Mouse (Mus musculus) midbrain, embryonic 12.5 days (tissue): ENCODE measurements around the gene Psmd3. TPM values are rescaled to one million over a fixed set of nuclear protein-coding genes. Genes with fewer than 3 reads are reported as not detected.
A peak's percentile ranks its signal among the peaks of the same experiment; 100 is the strongest.
"Not testable (repeated sequence)": the region's sequence is repeated elsewhere in the genome, so short reads cannot be mapped to it uniquely, and the experiment has no call there.

Experiments used
- ATAC-seq: fragments of 200-750 bp; cut with Nextera tagmentation; 2 replicates; pipeline ENCODE4 v1.8.0; 2017; ENCODE audit warnings: low read depth, moderate TSS enrichment, moderate library complexity; ENCODE audit not compliant: low FRiP score
- H3K27ac ChIP-seq: fragments of 300-500 bp; sonication (generic); replicated peaks from 2 replicates; pipeline ENCODE4 v1.5.1; 2016; ENCODE audit warnings: mild to moderate bottlenecking
- H3K27me3 ChIP-seq: fragments of 300-500 bp; sonication (generic); 2 replicates; pipeline ENCODE4 v1.6.1; 2016; ENCODE audit warnings: mild to moderate bottlenecking
- H3K36me3 ChIP-seq: fragments of 300-500 bp; sonication (generic); 2 replicates; pipeline ENCODE4 v1.6.1; 2016
- H3K4me1 ChIP-seq: fragments of 300-500 bp; sonication (generic); 2 replicates; pipeline ENCODE4 v1.6.1; 2016
- H3K4me2 ChIP-seq: fragments of 300-500 bp; sonication (generic); replicated peaks from 2 replicates; pipeline ENCODE4 v1.6.1; 2016; ENCODE audit warnings: mild to moderate bottlenecking, moderate library complexity
- H3K4me3 ChIP-seq: fragments of 300-500 bp; sonication (generic); 2 replicates; pipeline ENCODE4 v1.5.1; 2016; ENCODE audit warnings: mild to moderate bottlenecking
- H3K9ac ChIP-seq: fragments of 300-500 bp; sonication (generic); replicated peaks from 2 replicates; pipeline ENCODE4 v1.6.1; 2016; ENCODE audit warnings: mild to moderate bottlenecking, moderate library complexity
- H3K9me3 ChIP-seq: fragments of 300-500 bp; sonication (generic); 2 replicates; pipeline ENCODE4 v1.6.1; 2016; ENCODE audit warnings: mild to moderate bottlenecking
- WGBS: fragments of 180-500 bp; shearing (Covaris S2); methylation state at CpG from one replicate; pipeline ENCODE4 v1.1.7; 2016; 5-methylcytosine and 5-hydroxymethylcytosine counted together
- polyA plus RNA-seq: library from polyadenylated mRNA; unstranded; fragments of >200 nt; fragmentation: Nextera tagmentation; extraction: Ambion mirVana; gene quantifications from 2 replicates; pipeline ENCODE4 v1.2.1, GENCODE M21; 2016

The Psmd3 gene
- polyA plus RNA-seq = 234 and 244 TPM in 2 replicates

GRCm38 (mm10) chr11:98681786-98682745 is at the start of gene Psmd3:
Gene Psmd3, plus strand, starts transcription at chr11:98682554.
- Histone ChIP-seq H3K4me1 (peaks cover 12% of the 10 kb centered on the region), H3K4me3 (peak within 1 kb of the TSS; percentile 98), H3K27ac (peak within 1 kb of the TSS; percentile 75), H3K9ac (peak within 1 kb of the TSS; percentile 100), H3K4me2 (peak within 1 kb of the TSS; percentile 91), H3K9me3 (no peaks in the 10 kb centered on the region), H3K36me3 (peaks cover 23% of the 10 kb centered on the region), H3K27me3 (no peaks in the 10 kb centered on the region)
- peak; percentile 96 for ATAC-seq
- 5% methylated on average over 45 of the region's 45 CpGs for WGBS

GRCm38 (mm10) chr11:98635312-98635970 is 46.9 kb upstream of the Psmd3 start:
- not testable (repeated sequence) for H3K9ac ChIP-seq, H3K4me3 ChIP-seq, H3K4me1 ChIP-seq, H3K4me2 ChIP-seq, H3K27ac ChIP-seq, H3K9me3 ChIP-seq, ATAC-seq, H3K27me3 ChIP-seq, H3K36me3 ChIP-seq
- 42% methylated on average over 10 of the region's 10 CpGs for WGBS

- Histone ChIP-seq H3K4me1 (no peaks in the 10 kb centered on the region), H3K36me3 (no peaks in the 10 kb centered on the region), H3K9me3 (no peaks in the 10 kb centered on the region), H3K9ac (no peak overlapping the region), H3K4me3 (no peak overlapping the region), H3K27me3 (peaks cover 7% of the 10 kb centered on the region; the same call in 1 of the 2 replicates), H3K4me2 (no peak overlapping the region), H3K27ac (no peak overlapping the region)
- 63% methylated on average over 1 of the region's 1 CpGs for WGBS
- ATAC-seq = no peak
Observed at GRCm38 (mm10) chr11:98637501-98637900, 44.9 kb upstream of the Psmd3 start.

GRCm38 (mm10) chr11:98640091-98640490 is 42.3 kb upstream of the Psmd3 start:
- Histone ChIP-seq H3K27me3 (no peaks in the 10 kb centered on the region; the same call in 1 of the 2 replicates), H3K9me3 (no peaks in the 10 kb centered on the region), H3K4me1 (no peaks in the 10 kb centered on the region), H3K27ac (no peak overlapping the region), H3K4me2 (no peak overlapping the region), H3K4me3 (no peak overlapping the region), H3K36me3 (no peaks in the 10 kb centered on the region), H3K9ac (no peak overlapping the region)
- whole genome bisulfite sequencing = 77% methylated on average over 5 of the region's 5 CpGs
- no peak for ATAC-seq

- Histone ChIP-seq H3K9me3 (no peaks in the 10 kb centered on the region), H3K27ac (no peak overlapping the region), H3K27me3 (no peaks in the 10 kb centered on the region; the same call in 1 of the 2 replicates), H3K4me2 (no peak overlapping the region), H3K36me3 (no peaks in the 10 kb centered on the region), H3K9ac (no peak overlapping the region), H3K4me3 (no peak overlapping the region), H3K4me1 (no peaks in the 10 kb centered on the region)
- ATAC-seq = no peak
- WGBS = 79% methylated on average over 3 of the region's 3 CpGs
Observed at GRCm38 (mm10) chr11:98644757-98645156, 37.6 kb upstream of the Psmd3 start.

- ATAC-seq = no peak
- no peak overlapping the region for H3K9ac ChIP-seq
- no peaks in the 10 kb centered on the region for H3K9me3 ChIP-seq
- H3K27me3 ChIP-seq = no peaks in the 10 kb centered on the region; the same call in 1 of the 2 replicates
- no peak overlapping the region for H3K4me3 ChIP-seq
- H3K4me1 ChIP-seq = no peaks in the 10 kb centered on the region
- WGBS = 88% methylated on average over 2 of the region's 2 CpGs
- H3K4me2 ChIP-seq = no peak overlapping the region
- no peaks in the 10 kb centered on the region for H3K36me3 ChIP-seq
- H3K27ac ChIP-seq = no peak overlapping the region
Observed at GRCm38 (mm10) chr11:98645946-98646345, 36.4 kb upstream of the Psmd3 start.

GRCm38 (mm10) chr11:98646459-98646858 is 35.9 kb upstream of the Psmd3 start, which contains the start of gene Gsdma2:
Gene Gsdma2, plus strand, starts transcription at chr11:98646759.
- H3K4me3 ChIP-seq = no peak within 1 kb of the TSS
- no peak within 1 kb of the TSS for H3K9ac ChIP-seq
- no peaks in the 10 kb centered on the region; the same call in 1 of the 2 replicates for H3K27me3 ChIP-seq
- no peaks in the 10 kb centered on the region for H3K36me3 ChIP-seq
- H3K4me1 ChIP-seq = no peaks in the 10 kb centered on the region
- no peaks in the 10 kb centered on the region for H3K9me3 ChIP-seq
- 69% methylated on average over 2 of the region's 2 CpGs for WGBS
- no peak within 1 kb of the TSS for H3K27ac ChIP-seq
- no peak for ATAC-seq
- no peak within 1 kb of the TSS for H3K4me2 ChIP-seq

- H3K36me3 ChIP-seq, H3K27me3 ChIP-seq, H3K4me1 ChIP-seq, H3K4me3 ChIP-seq, H3K27ac ChIP-seq, ATAC-seq, H3K9ac ChIP-seq, H3K9me3 ChIP-seq, H3K4me2 ChIP-seq: not testable (repeated sequence)
- WGBS = 12% methylated on average over 7 of the region's 7 CpGs
Observed at GRCm38 (mm10) chr11:98655076-98655475, 27.3 kb upstream of the Psmd3 start.

- no peaks in the 10 kb centered on the region for H3K36me3 ChIP-seq
- H3K27me3 ChIP-seq = peaks cover 7% of the 10 kb centered on the region; the same call in 1 of the 2 replicates
- H3K4me2 ChIP-seq = peak overlapping the region; percentile 30
- H3K9ac ChIP-seq = no peak overlapping the region
- no peak overlapping the region for H3K4me3 ChIP-seq
- H3K27ac ChIP-seq = no peak overlapping the region
- ATAC-seq = no peak
- WGBS = 14% methylated on average over 6 of the region's 6 CpGs
- H3K4me1 ChIP-seq = no peaks in the 10 kb centered on the region
- H3K9me3 ChIP-seq = no peaks in the 10 kb centered on the region
Observed at GRCm38 (mm10) chr11:98660517-98660916, 21.8 kb upstream of the Psmd3 start.

GRCm38 (mm10) chr11:98664091-98664490 is 18.3 kb upstream of the Psmd3 start, which contains the start of gene Gsdma:
Gene Gsdma, plus strand, starts transcription at chr11:98664351.
- H3K27me3 ChIP-seq = peaks cover 30% of the 10 kb centered on the region
- no peaks in the 10 kb centered on the region for H3K9me3 ChIP-seq
- no peak for ATAC-seq
- no peak within 1 kb of the TSS for H3K4me2 ChIP-seq
- H3K27ac ChIP-seq = no peak within 1 kb of the TSS
- no peaks in the 10 kb centered on the region for H3K36me3 ChIP-seq
- WGBS = 38% methylated on average over 4 of the region's 4 CpGs
- H3K4me3 ChIP-seq = no peak within 1 kb of the TSS
- H3K4me1 ChIP-seq = no peaks in the 10 kb centered on the region
- no peak within 1 kb of the TSS for H3K9ac ChIP-seq

GRCm38 (mm10) chr11:98668984-98669383 is 13.4 kb upstream of the Psmd3 start:
- H3K27me3 ChIP-seq = peaks cover 32% of the 10 kb centered on the region
- 75% methylated on average over 2 of the region's 2 CpGs for WGBS
- H3K9ac ChIP-seq = no peak overlapping the region
- H3K27ac ChIP-seq = no peak overlapping the region
- no peaks in the 10 kb centered on the region for H3K4me1 ChIP-seq
- H3K36me3 ChIP-seq = no peaks in the 10 kb centered on the region
- H3K4me2 ChIP-seq = no peak overlapping the region
- no peaks in the 10 kb centered on the region for H3K9me3 ChIP-seq
- no peak for ATAC-seq
- no peak overlapping the region for H3K4me3 ChIP-seq

- peaks cover 38% of the 10 kb centered on the region for H3K27me3 ChIP-seq
- WGBS = 74% methylated on average over 3 of the region's 3 CpGs
- no peak overlapping the region for H3K4me3 ChIP-seq
- ATAC-seq = no peak
- H3K4me1 ChIP-seq = no peaks in the 10 kb centered on the region
- H3K9ac ChIP-seq = no peak overlapping the region
- H3K36me3 ChIP-seq = no peaks in the 10 kb centered on the region
- H3K27ac ChIP-seq = no peak overlapping the region
- H3K4me2 ChIP-seq = no peak overlapping the region
- H3K9me3 ChIP-seq = no peaks in the 10 kb centered on the region
Observed at GRCm38 (mm10) chr11:98671284-98671815, 11.0 kb upstream of the Psmd3 start.
